Mouse (Mus musculus) cerebellum, postnatal 10 days (tissue): ENCODE measurements at regions not wholly inside any gene's neighbourhood (a gene's known extent, or its start where the extent isn't known, plus 50 kb on each side); places are given as distances from the start of the nearest gene placed in this dataset.

Experiments
- DNase-seq, 2 experiments: peaks; one replicate each; pipeline ENCODE4 v3.0.0; 2021; ENCODE audit warnings: mixed read lengths in 2 of 2

DNA sequence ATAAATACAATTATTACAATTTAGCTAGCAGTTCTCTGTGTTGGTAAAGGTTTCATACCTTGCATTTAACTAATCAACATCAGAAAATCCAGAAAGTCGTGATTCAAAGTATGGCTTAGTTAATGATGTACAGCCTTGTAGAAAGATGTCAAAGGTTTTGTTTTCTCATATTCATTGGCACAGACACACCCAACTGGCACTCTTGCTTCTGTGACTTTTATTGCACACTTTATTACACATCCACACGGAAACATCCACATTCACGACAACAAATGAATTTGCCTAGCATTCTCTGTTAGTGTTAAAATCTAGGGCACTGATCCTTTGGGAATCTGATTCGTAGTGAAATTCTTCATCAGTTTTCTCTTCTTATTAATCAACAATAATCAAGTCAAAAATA lies 720.0 kb downstream of the Tns3 start:
- DNase-seq, result no peak

DNA sequence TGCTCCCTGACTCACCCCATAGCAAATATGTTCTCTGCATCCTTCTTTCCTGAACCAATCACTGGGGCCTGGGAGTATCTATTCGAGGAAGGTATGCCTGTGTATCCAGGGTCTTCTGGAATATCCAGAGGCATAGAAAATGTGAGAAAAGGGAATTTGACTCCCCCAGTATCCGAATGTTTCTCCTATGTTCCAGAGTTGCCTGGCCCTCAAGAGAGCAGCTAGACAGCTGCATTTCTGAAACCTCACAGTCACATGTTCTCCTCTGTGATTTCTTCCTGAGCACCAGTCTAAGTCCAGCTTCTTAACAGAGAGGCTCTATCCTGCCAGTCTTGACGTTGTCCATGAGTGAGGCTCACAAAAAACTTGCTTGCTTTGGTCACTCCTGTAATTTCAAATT lies 719.9 kb upstream of the Igfbp3 start:
- DNase-seq, result no peak

DNA sequence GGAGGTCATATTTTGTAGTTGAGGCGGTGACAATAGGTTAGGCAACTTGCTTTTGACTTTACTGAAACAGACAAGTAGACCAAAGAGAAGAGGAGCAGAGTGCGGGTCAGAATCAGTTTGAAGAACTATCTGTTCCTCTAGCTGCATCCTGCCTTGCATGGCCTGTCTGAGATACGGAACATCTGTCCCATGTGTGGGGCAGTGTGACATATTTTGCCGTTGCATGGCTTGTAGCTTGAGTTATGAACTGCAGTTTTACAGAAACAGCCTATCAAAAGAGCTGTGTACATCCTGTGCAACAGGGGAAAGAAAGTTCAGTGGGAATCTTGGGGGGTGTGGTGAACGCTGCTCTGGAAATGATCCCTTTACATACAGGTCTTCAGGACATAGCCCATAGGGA lies 718.9 kb upstream of the Igfbp3 start:
- no peak for DNase-seq

DNA sequence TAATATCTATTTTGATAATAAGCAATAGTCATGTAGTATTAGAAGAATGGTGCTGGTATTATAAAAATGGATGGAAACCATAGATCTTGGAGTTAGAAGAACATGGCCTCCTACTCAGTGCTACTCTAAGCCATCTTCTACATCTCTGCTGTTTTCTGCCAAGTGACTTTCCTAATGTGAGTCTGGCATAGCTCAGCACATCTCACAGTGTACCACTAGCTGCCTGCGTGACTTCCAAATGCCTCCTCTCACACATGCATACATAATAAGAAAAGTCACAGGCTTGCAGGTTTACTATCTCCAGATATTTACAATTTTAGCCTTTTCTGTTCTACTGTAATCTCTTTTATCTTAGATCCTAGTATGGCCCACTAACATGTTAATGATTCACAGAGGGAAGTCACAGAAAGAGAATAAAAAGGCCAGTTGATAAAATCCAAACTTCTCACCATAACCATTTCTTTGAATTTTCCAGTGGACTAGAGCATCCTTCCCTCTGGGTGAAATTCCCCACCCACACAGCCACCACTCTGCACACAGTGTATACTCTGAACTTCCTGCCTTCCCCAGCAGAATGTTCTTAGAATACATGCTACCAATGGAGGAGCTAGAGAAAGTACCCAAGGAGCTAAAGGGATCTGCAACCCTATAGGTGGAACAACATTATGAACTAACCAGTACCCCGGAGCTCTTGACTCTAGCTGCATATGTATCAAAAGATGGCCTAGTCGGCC lies 717.5 kb upstream of the Igfbp3 start:
- DNase-seq, result no peak

DNA sequence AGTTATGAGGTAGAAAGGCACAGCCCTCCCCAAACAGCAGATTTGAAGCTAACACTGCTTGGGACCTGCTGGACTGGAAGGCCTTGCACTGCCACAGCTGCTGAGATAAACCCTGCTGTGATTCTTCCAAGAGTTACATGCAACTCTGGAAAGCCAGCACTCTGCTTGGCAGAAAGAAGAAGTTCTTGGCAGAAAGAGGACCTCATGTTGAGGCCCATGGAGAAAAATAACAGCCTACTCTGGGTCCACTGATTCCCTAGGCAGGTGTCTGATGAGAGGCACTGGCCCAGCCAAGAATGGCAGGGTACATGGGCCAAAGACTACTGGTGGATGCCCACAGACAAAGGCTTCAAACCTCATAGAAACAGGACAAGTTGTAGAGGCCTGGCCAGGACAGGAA lies 714.0 kb upstream of the Igfbp3 start:
- peak; percentile 57 to 72 for DNase-seq

DNA sequence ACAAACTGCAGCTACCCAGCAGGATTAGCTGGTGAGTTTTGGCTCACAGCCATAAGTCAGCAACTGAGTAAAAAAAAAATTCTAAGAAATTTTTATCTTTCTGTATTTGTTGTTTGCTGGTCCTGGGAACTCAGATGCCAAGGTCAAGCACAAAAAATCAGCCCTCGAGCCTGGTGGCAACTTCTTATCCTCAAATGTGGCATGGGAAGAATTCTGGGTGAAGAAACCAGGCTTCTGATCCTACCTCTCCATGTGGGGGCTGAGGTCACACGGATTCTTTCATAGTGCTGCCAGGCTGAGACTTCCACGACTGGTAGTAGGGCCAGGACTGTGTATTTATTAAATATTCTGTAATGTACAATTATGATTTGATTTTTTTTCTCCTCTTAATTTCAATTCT lies 698.3 kb upstream of the Igfbp3 start:
- DNase-seq, result peak; percentile 7 to 9

DNA sequence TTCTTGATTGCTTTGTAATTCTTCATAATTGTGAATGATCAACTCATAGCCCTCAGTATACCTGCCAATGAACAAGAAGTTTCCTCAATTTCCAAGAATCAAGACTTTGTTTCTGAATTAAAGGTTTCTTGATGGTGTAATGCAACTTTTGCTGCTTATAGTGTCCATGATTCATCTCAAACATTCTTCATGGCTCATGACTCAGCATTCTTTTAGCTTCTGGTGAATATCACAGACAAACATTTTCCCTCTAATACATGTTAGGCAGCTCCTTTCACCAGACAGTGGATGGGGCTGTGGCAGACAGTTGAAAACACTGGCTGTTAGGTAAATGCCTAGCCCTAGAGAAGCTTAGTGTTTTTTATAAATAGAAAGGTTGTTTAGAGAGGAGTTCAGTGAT lies 686.5 kb upstream of the Igfbp3 start:
- DNase-seq, result no peak

DNA sequence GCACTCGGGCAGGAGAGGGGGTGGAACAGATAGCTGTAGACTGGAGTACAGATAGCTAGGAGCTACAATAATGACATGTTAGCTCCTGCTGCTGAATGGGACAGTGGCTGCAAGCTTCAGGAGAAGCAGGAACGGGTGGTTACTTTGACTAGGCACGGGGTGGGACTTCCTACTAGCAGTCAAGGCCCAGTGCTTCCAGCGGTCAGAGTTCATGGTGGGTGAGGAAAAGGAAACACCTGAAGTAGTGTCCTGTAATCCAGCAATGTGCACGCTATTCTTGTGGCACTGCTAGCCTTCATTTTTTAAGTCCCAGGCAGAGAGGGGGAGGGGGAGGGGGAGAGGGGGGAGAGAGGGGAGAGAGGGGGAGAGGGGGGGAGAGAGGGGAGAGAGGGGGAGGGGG lies 684.5 kb upstream of the Igfbp3 start:
- DNase-seq, result no peak

DNA sequence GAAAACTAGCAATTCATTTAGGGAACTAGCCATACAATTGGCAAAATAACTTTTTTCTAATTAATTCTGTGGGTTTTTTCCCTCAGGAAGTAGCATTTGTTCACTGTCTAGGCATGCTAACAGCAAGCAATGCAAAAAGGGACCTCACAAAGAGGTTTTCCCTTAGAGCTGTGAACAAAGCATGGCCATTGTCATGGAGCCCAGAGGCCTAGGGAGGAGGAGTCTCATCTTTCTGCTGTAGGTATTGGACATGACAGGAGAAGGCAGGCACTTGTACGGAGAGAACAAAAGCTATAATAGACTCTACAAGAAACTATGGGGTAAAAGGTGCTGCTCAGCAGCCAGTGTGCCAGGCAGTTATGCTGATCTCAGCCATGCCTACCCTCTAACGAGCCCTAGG lies 666.8 kb upstream of the Igfbp3 start:
- no peak for DNase-seq

DNA sequence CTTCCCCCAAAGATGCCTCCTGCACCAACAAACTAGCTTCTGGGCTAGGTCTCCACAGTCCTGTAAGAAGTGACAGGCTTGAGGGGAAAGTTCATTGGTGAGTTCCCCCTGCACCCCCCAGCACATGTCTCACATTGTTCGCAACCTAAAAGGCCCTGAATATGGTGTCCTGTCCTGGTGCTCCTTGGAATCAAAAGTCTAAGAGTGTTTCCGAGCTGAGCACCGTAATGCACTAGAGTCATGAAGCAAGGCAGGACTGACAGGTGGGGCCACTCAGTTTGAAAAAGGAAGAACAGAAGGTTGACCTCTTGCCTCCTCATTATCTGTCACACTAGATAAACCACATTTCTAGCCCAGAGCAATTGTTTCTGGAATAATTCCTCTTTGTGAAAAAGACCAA lies 650.4 kb upstream of the Igfbp3 start:
- DNase-seq, result no peak

DNA sequence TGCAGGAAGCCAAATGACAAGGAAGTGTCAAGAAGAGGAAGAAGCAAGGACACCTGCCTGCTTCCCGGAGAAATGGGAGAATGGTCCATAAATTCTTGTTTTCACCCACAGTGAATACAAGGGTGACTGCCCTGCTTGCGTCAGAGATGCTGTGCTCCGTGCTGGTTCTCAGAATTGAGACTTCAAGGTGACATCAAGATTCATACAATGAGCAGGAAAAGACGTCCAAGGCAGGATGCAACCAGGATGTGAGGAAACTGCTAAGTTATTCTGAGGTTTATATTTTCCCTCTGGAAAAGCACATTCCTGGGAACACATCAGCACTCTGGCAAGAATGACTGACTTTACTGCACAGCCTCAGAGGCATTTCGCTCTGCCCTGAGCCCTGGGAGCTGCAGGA lies 650.0 kb upstream of the Igfbp3 start:
- no peak for DNase-seq

DNA sequence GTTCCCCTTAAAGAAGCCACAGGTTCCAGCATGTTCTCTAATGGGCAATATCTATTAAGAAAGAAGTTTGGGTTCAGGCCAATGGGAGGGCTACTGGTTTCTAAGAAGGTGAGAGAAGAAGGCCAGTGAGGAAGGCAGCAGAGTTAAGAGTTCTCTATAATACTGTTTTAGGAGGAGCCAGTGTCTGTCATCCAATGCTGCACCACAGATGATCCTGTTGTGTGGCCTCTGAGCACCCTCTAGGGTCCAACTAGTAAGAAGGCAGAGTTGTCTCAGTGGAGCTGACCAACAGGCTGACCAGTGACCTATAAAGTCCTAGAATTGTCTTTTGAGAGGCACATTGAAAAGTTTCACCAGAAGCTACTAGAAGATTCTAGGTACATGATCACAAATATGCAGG lies 648.8 kb upstream of the Igfbp3 start:
- DNase-seq, result no peak

DNA sequence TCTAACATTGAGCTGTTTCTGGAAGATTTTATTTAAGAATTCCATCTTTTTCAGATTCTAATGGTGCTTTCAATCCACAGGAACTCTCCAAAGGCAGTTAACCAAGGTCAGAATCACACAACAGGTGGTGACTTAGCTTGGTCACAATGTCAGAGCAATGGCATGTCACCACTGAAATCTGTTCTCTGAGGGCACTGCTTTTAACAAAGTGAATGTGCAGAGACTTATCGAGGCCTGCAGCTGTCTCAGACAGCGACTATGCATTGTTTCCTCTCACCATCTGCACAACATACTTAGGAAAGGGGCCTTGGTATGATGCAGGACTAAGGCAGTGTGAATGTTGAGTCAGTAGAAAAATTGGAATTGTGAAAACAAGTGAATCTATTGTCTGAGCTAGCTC lies 638.9 kb upstream of the Igfbp3 start:
- DNase-seq, result no peak

DNA sequence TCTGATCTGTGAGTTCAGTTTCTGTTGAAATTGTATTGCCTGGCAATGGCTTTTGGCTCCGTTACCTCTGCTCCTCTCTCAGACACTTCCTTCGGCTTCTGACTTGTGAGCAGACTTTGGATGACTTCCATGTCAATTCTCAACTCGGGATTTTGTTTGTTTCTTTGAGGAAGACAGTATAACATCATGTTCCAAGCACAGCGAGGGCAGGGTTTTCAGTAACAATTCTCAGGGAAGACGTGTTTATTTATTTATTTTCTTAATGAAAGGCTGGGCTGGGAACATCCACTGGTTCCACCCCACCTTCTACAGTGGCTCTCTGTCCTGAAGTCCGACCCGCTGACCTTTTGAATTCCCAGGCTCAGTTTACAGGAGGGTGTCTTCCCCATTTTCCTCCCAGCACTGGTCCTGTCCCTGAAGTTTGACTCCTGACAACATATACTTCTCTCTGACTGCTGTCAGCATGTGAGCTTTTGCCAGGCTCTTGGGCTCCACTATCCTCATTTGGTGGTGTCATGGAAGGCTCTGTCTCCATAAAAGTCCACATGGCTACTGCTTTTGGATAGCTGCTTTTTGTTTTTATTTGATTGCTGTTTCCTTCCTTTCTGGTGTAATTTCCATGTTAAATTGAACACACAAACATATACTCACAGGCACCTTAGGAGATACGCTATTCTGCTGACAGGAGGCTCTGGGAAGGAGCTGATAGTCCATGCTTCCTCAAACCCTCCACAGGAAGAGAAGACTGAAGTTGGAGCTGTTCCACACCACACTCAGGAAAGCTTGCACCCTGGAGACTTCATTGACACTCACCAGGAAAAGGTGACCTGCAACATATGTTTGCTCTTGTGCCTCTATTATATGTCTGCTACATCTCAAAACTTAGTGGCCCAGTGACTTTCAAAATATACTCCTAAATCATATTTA lies 624.9 kb upstream of the Igfbp3 start:
- peak; percentile 10 to 16 for DNase-seq

DNA sequence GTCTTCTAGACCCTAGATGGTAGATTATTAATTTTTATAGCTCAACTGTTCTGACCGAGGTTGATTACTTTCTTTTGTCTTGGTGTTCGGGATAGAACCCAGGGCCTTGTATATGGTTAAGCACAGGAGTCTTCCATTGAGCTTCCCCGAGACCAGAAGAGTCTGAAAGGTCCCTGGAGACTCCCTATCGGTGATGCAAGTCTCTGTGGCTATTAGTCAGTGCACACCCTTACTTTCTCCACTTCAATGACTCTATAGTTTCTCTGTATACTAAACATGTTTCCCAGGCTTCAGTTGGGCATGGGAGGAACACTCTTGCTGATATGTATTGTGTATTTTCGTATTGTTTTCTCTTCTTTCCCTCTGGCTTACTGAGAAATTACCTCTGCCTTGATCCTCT lies 623.8 kb upstream of the Igfbp3 start:
- DNase-seq, result no peak

DNA sequence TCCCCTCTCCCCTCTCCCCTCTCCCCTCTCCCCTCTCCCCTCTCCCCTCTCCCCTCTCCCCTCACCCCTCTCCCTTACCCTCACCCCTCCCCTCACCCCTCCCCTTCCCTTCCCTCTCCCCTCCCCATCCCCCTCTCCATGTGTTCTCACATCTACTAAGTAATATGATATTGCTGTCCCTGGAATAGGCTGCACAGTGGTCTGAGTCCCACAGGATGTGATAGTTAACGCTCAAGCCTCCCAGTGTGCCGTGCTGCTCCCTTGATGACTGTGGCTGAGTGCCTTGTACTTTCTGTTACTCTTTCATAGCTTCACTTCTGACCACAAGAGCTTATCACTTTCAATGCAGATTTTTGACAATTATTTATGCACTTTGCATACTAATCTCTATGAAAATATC lies 620.4 kb upstream of the Igfbp3 start:
- no peak for DNase-seq

DNA sequence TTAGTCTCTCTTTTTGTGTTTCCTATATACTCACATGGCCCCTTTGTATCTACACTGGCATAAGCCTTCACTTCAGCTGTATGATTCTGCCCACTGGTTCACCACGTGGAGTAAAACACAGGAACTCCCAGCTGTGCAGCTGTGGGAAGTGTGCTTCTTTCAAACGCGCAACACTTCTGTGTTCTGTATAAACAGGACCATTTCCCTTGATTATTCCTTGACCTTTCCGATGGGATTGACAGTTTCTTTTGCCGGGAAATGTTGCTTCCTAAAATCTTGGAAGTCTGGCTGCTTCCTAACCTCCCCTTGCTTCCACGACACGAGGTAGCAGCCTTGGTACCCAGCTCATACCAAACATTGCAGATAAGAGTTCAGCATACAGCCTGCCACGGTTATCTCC lies 618.7 kb upstream of the Igfbp3 start:
- DNase-seq, result no peak

DNA sequence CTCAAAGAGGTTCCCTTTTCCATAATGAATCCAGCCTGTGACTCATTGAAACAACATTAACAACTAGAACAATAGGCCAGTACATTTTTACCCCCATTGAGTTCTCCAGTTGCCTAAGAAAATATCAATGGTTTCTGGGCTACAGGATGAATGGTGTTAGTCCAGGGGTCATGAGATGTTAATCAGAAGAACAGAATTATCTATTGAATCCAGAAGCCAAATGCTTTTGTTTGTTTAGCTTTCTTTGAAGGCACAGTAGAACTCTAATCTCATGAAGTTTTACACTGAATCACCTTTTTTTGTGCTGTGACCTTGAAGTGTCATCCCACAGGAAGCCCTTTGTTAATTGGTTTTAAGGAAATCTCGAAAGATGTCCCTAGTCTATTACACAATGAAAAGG lies 616.0 kb upstream of the Igfbp3 start:
- no peak for DNase-seq

DNA sequence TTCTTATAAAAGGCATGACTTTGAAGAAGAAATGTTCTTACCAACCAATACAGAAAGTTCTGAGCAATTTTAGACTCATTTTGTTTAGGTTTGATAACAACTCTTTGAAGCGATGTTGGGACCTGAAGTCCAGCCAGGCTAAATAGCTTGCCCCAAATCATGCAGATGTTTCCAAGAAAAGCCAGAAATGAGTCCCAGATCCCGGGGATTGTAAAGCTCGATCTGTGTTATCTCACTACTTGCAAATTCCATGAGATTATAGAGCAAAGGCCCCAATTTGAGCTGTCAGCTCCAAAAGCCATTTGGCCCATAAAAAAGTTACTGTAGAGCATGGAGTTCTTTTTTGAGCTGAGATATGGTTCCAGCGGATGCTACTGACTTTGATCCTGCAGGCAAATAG lies 614.3 kb upstream of the Igfbp3 start:
- DNase-seq, result no peak

DNA sequence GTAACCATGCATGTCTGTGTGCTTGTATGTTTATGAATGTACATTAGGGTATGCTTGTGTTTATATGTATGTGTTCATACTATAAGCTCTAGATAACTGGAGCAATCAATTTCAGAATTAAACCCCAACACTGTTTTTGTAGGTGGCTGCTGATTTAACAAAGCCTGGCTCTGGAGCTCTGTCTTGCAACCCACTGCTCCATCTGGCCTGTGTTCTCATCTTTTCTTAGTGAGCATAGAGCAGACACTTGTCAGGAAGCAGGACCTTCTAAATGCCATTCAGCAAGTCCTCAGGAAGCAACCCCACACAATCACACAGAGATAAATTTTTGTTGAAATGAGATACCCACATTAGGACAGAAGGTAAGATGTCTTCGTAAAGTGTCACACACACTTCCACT lies 613.7 kb upstream of the Igfbp3 start:
- no peak for DNase-seq

DNA sequence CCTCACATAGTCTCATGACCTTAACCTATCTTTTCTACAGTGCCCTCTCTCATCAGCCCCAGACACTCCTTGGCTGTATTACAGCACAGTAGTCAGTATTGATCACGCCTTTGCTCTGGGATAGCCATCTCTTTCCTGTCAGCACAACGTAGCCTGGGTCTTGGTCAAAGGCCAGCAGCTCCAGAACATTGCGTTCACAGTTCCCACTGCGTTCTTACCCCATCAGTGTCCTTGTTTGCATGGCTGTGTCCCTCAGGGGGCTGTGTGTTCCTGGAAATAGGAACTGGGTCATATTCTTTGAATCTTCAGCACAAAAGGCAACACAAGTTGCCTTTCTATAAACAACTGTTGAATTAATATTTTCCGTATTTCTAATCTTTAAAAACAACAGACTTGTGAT lies 602.0 kb upstream of the Igfbp3 start:
- no peak for DNase-seq

DNA sequence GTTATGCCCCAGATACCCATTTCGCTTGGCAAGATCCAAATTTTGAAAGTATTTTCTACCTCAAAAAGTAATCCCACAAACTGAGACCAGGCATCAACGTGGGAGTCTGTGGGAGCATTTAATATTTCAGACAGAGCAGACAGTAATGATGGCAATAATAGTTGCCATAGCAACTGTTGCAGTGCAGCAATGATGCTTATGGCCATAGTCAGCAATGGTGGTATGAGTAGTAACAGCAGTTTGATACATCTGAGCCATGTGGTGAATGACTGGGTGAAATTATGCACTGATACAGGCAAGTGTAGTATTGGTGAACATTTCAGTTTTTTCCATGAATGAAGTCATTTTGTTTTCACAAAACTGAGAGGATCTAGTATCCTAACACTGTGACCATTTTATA lies 600.8 kb upstream of the Igfbp3 start:
- no peak for DNase-seq

DNA sequence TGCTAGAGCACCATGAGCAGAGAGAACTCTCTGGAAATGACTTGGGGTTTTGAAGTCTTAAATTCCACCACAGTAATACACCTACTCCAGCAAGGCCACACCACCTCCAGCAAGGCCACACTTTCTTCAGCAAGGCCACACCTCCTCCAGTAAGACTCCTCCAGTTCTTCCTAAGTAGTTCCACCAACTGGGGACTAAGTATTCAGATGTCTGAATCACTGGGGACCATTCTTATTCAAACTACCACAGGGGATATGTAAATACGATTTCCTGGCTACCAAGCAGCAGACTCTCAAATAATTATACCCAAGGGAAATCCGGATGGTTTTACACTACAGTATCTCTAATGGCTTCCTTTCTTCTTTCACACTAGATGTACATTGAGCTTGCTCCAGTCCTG lies 598.7 kb upstream of the Igfbp3 start:
- no peak for DNase-seq

DNA sequence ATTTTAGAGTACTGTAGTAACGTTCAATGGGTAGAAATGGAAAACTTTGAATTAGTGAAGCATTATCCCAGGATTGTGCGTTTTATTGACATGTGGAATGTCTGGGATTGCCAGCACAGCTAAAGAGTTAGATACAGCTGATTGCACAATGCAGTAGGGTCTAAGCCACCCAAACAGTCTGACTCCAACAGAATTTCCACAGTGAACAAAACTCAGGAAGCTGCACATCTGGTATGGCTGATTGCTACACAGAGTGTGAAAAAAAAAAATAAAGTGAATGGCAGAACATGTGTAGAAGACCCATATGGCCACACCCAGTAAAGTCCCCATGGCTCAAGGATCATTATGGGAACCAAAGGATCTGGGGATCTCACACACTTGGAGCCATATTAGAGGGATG lies 596.0 kb upstream of the Igfbp3 start:
- no peak for DNase-seq

DNA sequence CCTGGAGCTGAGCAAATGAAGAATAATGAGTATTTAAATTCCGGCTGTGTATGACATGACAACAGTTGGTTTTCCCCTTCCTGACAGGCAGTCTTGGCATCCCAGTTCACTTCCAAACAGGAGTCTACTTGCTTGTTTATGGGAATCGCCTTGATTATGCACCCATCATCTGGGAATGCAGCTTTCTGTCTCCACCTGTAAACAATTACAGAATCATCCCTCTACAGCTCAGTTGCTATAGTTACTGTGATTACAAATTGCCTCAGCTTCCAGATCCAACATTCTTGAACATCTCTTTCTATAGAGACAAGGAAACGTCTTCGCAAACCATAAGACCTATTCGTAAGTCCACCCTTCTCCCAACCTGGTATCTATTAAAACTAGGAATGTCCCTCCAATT lies 582.6 kb upstream of the Igfbp3 start:
- no peak for DNase-seq
